Mouse (Mus musculus) forebrain, embryonic 10.5 days (tissue): ENCODE results near the gene Gatc. TPM values are rescaled to one million over a fixed set of nuclear protein-coding genes. Genes with fewer than 3 reads are reported as not detected.

Source experiments
- DNase-seq: peaks from one replicate; pipeline ENCODE4 v3.0.0-alpha.2; 2017; ENCODE audit warnings: low spot score; ENCODE audit errors: extremely low spot score
- H3K27ac ChIP-seq: fragments of 300-500 bp; sonication (generic); 2 replicates; pipeline ENCODE4 v1.5.1; 2016; ENCODE audit warnings: mild to moderate bottlenecking
- H3K27me3 ChIP-seq: fragments of 300-500 bp; sonication (generic); 2 replicates; pipeline ENCODE4 v1.6.1; 2016; ENCODE audit warnings: mild to moderate bottlenecking; ENCODE audit not compliant: poor library complexity, severe bottlenecking
- H3K36me3 ChIP-seq: fragments of 300-500 bp; sonication (generic); replicated peaks from 2 replicates; pipeline ENCODE4 v1.6.1; 2016; ENCODE audit warnings: mild to moderate bottlenecking, moderate library complexity
- H3K4me1 ChIP-seq: fragments of 300-500 bp; sonication (generic); 2 replicates; pipeline ENCODE4 v1.6.1; 2016
- H3K4me3 ChIP-seq: fragments of 300-500 bp; sonication (generic); 2 replicates; pipeline ENCODE4 v1.5.1; 2016; ENCODE audit warnings: mild to moderate bottlenecking, moderate library complexity
- H3K9me3 ChIP-seq: fragments of 300-500 bp; sonication (generic); 2 replicates; pipeline ENCODE4 v1.6.1; 2016; ENCODE audit warnings: mild to moderate bottlenecking, moderate library complexity
- WGBS: fragments of 180-500 bp; shearing (Covaris S2); methylation state at CpG from one replicate; pipeline ENCODE4 v1.1.7; 2016; 5-methylcytosine and 5-hydroxymethylcytosine counted together
- polyA plus RNA-seq: library from polyadenylated mRNA; unstranded; fragments of >200 nt; fragmentation: Nextera tagmentation; extraction: Ambion mirVana; gene quantifications from 2 replicates; pipeline ENCODE4 v1.2.1, GENCODE M21; 2016

The Gatc gene
- polyA plus RNA-seq, 1 experiment from 2014 or later: 37.6 TPM

DNA sequence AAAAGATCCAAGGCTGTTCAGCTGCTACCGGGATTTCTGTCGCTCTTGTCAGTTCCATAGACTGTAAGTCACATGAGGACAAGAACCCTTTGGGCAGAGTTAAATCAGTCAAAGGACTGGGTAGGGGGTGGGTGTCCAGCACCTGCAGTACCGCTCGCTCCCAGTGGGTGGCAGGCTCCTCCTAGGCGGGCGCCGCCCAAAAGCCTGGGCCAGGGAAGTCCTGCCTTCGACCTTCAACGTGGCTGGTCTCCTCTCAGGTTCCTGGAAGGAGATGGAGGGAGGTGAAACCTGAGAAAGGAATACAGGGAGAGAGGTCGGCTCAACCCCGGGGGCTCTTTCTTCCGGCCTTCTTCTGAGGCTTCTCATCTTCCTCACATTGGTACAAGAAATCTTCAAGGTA is 17.9 kb upstream of the Gatc start:
- Histone ChIP-seq H3K4me3 (peak overlapping the region; percentile 14; the same call in 1 of the 2 replicates), H3K27me3 (no peaks in the 10 kb centered on the region; the same call in 1 of the 2 replicates), H3K36me3 (no peaks in the 10 kb centered on the region), H3K9me3 (no peaks in the 10 kb centered on the region), H3K4me1 (peaks cover 40% of the 10 kb centered on the region), H3K27ac (peak overlapping the region; percentile 83)
- DNase-seq: peak; percentile 92
- WGBS: 3% methylated on average over 12 of the region's 12 CpGs

DNA sequence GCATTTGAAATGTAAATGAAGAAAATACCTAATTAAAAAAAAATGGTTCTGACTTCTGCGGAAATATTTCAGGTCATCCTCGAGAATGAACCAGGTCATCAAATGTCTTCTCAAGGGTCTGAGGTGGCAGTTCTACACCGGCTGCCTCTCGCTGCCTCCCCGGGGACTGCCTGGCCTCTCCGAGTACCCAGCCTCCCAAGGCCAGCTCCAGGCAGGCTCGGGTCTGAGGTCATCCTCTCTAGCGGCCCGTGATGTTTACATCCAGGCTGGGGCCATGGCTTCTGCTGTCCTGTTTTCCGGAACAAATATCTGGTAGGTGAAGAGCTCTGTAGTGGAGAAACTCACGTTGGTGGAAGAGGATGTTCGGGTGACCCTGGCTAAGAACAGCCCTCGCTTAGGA is 14.1 kb upstream of the Gatc start:
- Histone ChIP-seq H3K27ac (0 out of 2 replicates have a peak overlapping the region, but pooled peaks have one; percentile 11), H3K27me3 (no peaks in the 10 kb centered on the region), H3K36me3 (no peaks in the 10 kb centered on the region), H3K4me1 (peaks cover 17% of the 10 kb centered on the region), H3K9me3 (peaks cover 5% of the 10 kb centered on the region), H3K4me3 (no peak overlapping the region)
- DNase-seq: no peak
- 84% methylated on average over 13 of the region's 13 CpGs for WGBS

DNA sequence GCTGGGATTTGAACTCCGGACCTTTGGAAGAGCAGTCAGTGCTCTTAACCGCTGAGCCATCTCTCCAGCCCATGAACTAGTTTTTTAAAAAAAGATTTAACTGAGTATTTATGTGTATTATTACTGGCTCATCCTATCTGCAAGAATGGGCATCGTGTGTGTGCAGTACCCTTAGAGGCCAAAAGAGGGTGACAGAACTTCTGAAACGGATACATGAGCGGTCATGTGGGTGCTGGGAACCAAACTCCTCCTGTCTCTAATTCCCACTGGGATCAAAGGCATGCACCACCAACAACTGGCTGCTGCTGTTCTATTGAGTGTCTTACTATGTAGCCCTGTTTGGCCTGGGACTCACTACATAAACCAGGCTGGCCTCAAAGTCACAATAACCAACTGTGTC is 10.4 kb upstream of the Gatc start:
- Histone ChIP-seq H3K27me3 (no peaks in the 10 kb centered on the region), H3K9me3 (peaks cover 5% of the 10 kb centered on the region), H3K36me3 (peaks cover 10% of the 10 kb centered on the region), H3K4me1 (peaks cover 27% of the 10 kb centered on the region), H3K27ac (no peak overlapping the region), H3K4me3 (no peak overlapping the region)
- WGBS: 83% methylated on average over 5 of the region's 5 CpGs
- DNase-seq: no peak

DNA sequence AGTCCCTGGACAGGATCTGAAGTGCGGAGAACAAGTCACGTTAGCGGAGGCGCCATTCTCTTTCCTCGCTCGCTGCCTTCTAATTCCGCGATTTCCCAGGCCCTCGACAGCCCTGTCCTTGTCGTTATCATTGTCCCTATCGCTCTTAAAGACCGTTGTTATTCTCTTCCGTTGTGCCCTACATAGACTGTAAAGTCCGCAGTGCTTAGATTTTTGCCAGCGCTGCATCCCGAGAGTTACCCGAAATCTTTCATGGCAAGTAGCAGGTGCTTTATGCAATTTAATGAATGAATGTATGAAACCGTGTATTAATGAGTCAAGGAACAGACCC is 8.2 kb upstream of the Gatc start:
- DNase-seq: no peak
- WGBS: under 1% methylated on average over 18 of the region's 18 CpGs
- H3K36me3 ChIP-seq: peaks cover 32% of the 10 kb centered on the region
- peak overlapping the region; percentile 85 for H3K27ac ChIP-seq
- peaks cover 5% of the 10 kb centered on the region for H3K9me3 ChIP-seq
- H3K4me1 ChIP-seq: peaks cover 23% of the 10 kb centered on the region
- peak overlapping the region; percentile 80 for H3K4me3 ChIP-seq
- no peaks in the 10 kb centered on the region for H3K27me3 ChIP-seq

DNA sequence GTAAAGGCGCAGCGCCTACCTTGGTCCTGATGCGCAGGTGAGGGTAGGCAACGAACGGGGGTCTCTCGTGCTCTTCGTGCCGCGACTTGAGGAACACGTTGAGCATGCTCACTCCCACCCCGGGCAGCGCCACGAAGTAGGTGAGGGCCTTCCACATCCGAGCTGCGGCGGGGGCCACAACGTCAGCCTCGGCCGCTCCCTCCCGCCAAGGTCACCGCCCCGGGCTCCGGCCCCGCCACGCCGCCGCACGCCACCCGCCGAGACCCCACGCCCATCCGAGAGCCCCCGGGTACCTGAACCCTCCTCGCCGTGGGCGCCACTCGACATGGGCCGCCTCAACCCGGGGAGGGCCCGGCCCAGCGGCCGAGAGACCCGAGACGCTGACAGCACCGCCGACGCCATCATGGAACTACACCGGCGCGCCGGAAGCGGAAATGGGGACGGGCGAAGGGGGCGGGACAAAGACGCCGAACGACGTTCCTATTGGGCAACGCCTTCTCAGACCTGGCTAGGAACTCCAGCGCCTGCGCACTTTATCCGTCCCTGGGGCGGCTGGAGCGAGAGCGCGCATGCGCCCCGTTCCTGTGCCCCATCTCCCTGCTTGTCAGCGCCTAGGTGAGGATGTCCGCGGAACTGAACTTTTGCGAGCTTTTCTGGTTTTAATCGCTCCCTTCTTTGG is 7.7 kb upstream of the Gatc start, which contains the start of gene Cox6a1:
Cox6a1 (minus strand) TSS at position 436 of the 679 bp plus-strand sequence.
- H3K36me3 ChIP-seq: peaks cover 37% of the 10 kb centered on the region
- peak; percentile 99 for DNase-seq
- peak within 1 kb of the TSS; percentile 80 for H3K4me3 ChIP-seq
- no peaks in the 10 kb centered on the region for H3K27me3 ChIP-seq
- H3K4me1 ChIP-seq: peaks cover 23% of the 10 kb centered on the region
- WGBS: under 1% methylated on average over 74 of the region's 74 CpGs
- peak within 1 kb of the TSS; percentile 85 for H3K27ac ChIP-seq
- peaks cover 5% of the 10 kb centered on the region for H3K9me3 ChIP-seq

DNA sequence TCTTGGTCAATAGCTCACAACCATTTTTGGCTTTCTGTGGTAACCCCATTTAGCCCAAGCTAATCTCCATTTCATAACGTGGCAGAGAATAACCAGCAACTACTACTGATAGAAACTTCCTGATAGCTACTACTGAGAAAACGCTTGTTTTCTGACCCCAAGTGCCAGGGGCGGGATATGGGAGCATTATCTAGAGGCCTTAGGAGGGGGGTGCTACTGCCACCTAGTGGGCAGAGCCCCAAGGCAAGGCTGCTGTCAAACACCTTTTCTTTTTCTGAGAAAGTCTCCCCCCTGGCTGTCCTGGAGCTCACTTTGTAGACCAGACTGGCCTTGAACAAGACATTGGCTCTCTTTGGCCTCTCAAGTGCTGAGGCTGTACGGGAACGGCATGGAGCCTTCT is 6.6 kb upstream of the Gatc start:
- Histone ChIP-seq H3K9me3 (peaks cover 5% of the 10 kb centered on the region), H3K27ac (no peak overlapping the region), H3K27me3 (no peaks in the 10 kb centered on the region), H3K4me3 (peak overlapping the region; percentile 80), H3K4me1 (peaks cover 23% of the 10 kb centered on the region), H3K36me3 (peaks cover 48% of the 10 kb centered on the region)
- 7% methylated on average over 5 of the region's 5 CpGs for WGBS
- peak; percentile 77 for DNase-seq

DNA sequence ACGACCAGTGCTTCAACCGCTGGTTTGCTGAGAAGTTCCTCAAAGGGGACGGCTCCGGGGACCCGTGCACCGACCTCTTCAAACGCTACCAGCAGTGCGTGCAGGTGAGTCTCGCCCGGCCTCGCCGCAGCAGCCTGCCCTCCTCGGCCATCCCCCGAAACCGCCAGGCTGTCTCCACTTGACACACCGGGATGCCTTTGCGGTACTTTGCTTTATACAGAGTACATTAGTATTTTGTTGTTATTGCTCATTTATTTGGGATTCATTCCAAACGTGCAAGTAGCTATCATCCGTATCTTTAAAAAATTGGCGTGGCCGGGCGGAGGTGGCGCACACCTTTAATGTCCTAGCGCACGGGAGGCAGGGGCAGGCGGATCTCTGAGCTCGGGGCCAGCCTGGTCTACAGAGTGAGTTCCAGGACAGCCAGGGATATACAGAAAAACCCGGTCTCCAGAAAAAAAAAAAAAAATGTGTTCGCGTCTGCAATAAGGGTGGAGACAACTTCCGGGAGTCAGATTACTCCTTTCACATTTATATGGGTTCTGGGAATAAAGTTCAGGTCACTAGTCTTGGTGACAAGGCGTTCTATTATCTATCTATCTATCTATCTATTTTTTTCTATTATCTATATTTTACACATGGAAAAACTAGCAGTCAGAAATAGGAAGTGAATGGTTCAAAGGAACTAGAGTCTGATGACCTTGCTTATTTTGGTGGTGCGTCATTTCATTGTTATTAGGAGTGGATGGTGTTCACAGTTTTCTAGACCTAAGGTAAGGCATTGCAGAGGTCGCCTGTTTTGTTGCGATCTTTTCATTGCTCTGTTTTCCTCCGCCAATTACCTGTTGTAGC is 562 bp upstream of the Gatc start:
- Histone ChIP-seq H3K4me1 (peaks cover 29% of the 10 kb centered on the region), H3K9me3 (no peaks in the 10 kb centered on the region), H3K4me3 (peak overlapping the region; percentile 82), H3K27me3 (no peaks in the 10 kb centered on the region), H3K36me3 (peaks cover 67% of the 10 kb centered on the region), H3K27ac (peak overlapping the region; percentile 92)
- 13% methylated on average over 36 of the region's 36 CpGs for WGBS
- no peak for DNase-seq

DNA sequence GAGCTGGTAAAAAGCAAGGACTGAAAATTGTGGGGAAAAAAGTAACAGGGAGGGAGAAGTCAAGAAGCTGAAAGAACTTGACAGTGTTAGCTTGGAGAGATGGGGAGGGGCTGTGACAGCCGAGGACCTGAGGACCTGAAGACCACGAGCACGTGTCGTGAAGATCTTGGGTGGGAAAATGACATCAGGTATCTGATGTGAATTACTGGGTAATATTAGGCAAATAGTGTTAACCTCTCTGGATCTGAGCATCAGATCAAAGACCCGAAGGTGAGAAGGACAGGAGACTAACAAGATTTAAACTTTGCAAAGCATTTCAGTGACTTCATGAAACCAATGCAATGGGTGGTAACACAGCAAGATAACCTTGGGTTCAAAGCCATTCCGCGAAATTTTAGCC is 971 bp downstream of the Gatc start:
- WGBS: 48% methylated on average over 7 of the region's 7 CpGs
- Histone ChIP-seq H3K4me1 (peaks cover 29% of the 10 kb centered on the region), H3K9me3 (no peaks in the 10 kb centered on the region), H3K27ac (no peak overlapping the region; the same call in 1 of the 2 replicates), H3K36me3 (peaks cover 67% of the 10 kb centered on the region), H3K27me3 (no peaks in the 10 kb centered on the region), H3K4me3 (peak overlapping the region; percentile 82)
- DNase-seq: no peak

DNA sequence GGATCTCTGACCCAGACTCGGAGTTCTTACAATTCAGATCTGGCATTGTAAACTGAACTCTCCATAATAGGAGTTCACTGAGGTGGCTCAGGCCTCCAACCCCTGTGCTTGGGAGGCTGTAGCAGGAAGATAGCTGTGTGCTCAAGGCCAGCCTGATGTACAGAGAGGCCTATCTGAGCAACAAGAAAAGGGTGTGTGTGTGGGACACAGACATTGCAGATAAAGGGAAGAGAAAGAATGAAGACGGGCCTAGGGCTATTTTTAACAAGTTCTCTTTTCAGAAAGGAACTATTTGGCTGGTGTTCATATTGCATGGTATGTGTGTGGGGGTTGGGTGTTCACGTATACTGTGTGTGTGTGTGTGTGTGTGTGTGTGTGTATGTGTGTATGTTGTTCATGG is 7.4 kb downstream of the Gatc start:
- no peak for DNase-seq
- peaks cover 98% of the 10 kb centered on the region for H3K36me3 ChIP-seq
- 88% methylated on average over 3 of the region's 3 CpGs for WGBS

DNA sequence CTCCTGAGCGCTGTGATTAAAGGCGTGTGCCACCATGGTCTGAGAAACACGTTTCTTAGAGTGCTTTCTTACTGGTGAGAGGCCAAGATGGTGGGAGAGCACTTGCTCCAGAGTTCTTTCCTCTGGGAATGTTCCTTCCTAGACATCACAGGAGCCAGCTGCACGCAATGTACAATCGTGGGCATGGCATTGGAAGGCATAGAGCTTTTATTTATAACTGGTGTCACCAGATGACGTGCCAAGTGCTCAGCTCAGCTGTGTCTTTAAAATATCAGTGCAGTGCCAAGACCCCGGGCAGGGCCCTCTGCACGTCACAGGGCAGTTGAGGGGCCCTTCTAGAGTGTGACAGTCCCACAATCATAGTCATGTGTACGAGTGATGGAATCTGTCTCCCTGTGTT is 10.0 kb downstream of the Gatc start:
- Histone ChIP-seq H3K4me1 (peaks cover 34% of the 10 kb centered on the region), H3K9me3 (no peaks in the 10 kb centered on the region), H3K27me3 (no peaks in the 10 kb centered on the region), H3K27ac (no peak overlapping the region), H3K36me3 (peaks cover 72% of the 10 kb centered on the region), H3K4me3 (no peak overlapping the region)
- 95% methylated on average over 9 of the region's 9 CpGs for WGBS
- DNase-seq: no peak

More for the DNA sequence above, 7.4 kb downstream of the Gatc start:
- no peak overlapping the region for H3K4me3 ChIP-seq
- H3K27me3 ChIP-seq: no peaks in the 10 kb centered on the region
- H3K9me3 ChIP-seq: no peaks in the 10 kb centered on the region
- H3K4me1 ChIP-seq: peaks cover 12% of the 10 kb centered on the region
- no peak overlapping the region for H3K27ac ChIP-seq

DNA sequence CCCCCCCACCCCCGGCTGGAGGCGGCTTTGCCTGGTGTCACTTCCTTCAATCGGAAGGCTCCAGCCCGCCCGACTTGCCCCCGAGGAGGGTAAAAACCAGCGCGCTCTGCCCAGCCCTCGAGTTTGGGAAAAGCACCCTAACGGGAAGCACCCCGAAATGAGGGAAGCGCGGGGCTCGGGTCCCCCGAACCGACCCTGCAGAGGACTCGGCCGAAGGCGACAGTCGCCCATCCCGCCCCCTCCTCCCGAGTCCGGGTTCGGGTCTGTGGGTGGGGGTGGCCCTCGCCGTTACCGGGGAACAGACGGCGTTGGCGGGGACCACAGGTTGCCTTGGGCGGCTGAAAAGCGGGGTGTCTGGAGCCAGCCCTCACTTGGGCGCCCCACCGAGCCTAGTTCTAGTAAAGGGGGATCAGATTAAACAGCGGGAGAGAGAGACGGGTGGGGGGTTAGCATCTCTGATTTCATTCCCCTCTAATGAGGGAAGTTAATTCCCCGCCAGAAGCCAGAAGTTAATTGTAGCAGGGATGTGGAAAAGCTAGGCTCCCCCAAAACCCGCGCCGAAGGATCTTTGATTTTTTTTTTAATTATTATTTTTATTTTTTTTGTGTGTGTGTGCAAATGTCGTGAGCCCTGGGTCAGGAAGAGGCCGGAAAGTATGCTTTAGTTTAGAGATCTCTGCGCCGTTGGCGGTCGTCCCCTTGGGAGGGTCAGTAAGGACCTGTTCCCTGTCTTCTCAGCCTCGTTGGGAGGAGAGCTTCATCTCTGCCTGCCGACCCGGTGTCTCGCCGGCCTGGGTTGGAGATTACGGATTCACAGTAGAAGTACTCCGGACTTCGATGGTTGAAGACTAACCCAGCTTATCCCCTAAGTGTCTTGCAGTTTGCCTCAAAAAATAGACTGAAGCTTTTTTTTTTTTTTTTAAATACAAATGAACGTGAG is 13.1 kb downstream of the Gatc start:
- Histone ChIP-seq H3K9me3 (no peaks in the 10 kb centered on the region), H3K27ac (peak overlapping the region; percentile 98), H3K4me1 (peaks cover 39% of the 10 kb centered on the region), H3K36me3 (peaks cover 41% of the 10 kb centered on the region), H3K27me3 (no peaks in the 10 kb centered on the region), H3K4me3 (peak overlapping the region; percentile 99)
- DNase-seq: peak; percentile 36
- WGBS: under 1% methylated on average over 53 of the region's 55 CpGs

DNA sequence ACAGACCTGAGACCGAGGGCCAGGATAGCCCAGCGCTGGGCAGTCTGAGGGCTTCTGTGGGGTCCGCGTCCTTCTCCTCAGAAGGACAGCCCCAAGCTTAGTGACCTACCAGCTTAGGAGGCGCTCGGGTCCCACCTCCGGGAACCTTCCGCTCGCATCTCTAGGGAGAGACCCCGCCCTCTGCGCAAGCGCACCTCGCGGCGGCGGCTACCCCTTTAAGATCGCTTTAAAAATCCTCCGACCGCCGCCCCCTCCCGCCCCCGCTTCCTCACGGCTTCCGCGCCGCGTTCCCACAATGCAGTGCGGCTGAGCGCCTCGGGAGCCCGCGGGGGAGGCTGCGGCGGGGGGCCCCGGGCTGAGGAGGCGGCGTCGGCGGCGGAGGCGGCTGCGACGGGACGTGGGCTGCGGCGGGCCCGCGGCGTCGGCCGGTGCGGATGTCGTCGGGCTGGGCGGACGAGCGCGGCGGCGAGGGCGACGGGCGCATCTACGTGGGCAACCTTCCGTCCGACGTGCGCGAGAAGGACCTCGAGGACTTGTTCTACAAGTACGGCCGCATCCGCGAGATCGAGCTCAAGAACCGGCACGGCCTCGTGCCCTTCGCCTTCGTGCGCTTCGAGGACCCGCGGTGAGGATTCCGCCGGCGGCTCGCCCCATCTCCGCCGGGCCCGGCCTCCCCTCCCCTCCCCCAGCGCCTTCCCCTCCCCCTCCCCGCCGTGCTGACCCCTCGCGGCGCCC is 13.9 kb downstream of the Gatc start, which contains the start of gene Srsf9:
Srsf9 (plus strand) TSS at position 303 of the 735 bp plus-strand sequence.
- Histone ChIP-seq H3K27me3 (no peaks in the 10 kb centered on the region), H3K4me3 (peak within 1 kb of the TSS; percentile 99), H3K9me3 (no peaks in the 10 kb centered on the region), H3K36me3 (peaks cover 33% of the 10 kb centered on the region), H3K4me1 (peaks cover 39% of the 10 kb centered on the region), H3K27ac (peak within 1 kb of the TSS; percentile 98)
- peak; percentile 94 for DNase-seq
- under 1% methylated on average over 84 of the region's 97 CpGs for WGBS
